Mouse (Mus musculus): ENCODE data around the gene Jam2.

Jam2 gene

DNA sequence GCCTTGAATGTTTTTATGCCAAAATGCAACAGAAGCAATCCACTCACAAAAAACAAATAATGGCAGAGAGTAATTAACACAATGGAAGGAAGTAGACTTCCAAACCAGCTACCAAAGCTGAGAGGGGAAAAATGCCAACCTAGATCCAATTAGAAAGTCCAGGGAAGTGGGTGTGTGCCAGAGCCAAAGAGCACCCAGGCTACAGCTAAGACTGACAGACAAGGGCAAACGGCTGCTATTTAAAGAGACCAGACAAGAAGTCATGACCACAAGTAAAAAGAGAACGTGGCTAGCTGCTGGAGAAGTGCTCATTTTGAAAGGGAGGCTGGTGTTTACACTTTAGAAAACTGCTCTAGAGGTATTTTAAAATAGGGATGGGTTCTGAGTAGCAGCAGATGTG lies 9.4 kb downstream of the Jam2 start:
- no peak for DNase-seq

DNA sequence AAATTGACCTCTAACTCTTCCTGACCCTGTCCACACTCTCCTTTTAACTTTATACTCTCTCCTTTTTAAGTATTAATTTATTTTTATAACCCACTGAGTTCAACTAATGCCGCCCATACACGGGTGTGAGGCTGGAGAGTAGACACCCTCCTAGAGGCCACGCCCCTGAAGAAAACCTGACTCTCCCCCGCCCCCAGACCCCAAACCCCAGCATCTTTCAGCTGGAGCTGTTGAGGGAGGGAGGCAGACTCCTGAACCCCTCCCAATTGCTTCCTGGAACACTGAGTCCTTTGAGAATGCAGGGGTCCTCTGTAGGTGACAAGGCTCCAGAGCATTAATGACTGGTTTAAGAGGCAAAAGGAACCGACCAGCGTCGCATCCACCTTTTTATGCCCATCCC lies 11.0 kb downstream of the Jam2 start:
- DNase-seq, result no peak

DNA sequence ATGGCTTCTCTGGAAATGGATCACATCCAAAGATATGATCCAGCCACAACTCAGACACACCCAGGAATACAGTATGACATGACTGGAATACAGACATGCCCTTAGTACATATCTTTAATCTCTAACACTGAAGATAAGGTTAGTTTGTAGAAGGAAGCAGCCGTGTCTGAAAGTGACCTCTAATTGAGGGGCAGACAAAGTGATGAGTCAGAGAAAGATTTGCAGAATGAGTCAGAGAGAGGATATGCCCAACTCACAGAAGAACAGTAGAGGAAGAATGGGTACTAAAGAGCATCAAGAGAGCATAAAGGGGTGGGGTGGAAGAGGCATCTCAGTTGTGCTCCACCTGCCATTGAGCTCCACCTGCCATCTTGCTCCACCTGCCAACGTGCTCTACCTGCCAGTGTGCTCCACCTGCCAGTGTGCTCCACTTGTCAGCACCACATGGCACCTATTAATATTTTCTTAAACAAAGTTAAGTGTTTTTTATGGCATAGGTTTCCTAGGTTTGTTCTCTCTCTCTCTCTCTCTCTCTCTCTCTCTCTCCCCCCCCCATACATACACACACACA lies 16.8 kb downstream of the Jam2 start:
- DNase-seq, result no peak

DNA sequence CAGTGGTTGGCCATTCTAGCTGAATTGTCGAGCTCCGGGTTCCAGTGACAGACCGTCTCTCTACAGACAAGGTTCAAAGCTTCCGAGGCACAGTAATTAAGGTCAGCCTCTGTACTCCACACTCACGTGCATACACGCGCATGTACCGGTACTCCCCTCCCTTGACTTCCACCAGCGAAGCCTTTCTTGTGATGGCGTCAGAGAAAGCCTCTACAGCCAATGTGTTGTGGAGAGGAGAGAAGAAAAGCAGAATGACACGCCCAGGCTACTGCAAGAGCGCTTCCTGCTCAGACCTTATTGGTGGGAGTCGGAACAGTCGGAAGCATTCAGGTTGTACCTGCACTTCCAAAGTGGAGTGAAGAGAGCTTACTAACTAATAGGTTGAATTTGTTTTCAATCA lies 19.5 kb downstream of the Jam2 start:
- DNase-seq, result no peak

DNA sequence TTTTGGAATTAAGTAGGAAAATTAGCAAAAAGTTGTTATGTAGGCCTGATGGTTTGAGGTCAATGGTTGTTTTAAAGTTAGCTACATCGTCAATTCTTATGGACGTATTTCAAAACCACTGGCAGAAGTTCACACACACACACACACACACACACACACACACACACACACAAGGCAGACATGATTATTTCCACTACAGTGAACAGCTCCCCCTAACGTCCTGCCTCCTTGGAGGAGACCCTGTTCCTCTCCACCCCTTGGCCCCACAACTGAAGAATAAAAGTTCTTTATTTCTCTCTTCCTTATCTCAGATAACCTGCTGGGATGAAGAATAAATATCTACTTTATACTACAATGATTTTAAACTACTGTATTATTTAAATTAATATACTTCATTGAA lies 21.4 kb downstream of the Jam2 start:
- DNase-seq, result no peak

DNA sequence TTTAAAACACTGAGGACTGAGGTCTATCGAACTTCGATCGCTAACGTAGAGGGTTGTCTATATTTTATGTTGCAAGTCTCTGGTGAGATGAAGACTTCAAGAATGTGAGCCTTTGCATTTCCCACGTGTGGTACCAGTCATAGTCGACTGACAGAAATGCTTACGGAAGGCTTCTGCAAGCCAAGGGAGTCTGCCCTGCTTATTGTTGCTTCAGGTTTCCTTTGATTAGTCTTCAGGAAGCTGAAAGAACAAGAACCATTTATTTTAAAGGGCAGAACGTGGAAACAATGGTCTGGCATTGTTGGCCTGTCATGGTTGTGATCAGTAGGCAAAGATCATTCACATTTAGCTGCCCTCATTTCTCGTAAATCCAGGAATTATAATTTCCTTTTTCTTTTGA lies 22.8 kb downstream of the Jam2 start:
- DNase-seq, result no peak

DNA sequence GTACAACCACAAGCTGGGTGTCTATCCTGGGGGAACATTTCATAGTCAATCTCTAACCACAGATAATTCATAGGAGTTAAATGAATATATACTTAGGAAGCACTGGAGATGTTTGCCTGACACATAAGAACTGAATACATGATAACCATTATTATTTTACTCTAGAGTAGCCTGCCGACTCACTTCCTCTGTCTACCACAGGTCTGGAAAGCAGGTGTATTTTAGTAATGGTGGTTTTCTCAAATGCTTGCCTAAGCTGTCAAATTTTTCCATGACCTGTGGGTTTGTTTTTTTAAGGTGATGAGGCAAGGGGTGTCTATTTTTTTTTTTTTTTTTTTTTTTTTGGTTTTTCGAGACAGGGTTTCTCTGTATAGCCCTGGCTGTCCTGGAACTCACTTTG lies 26.1 kb downstream of the Jam2 start:
- no peak for DNase-seq

DNA sequence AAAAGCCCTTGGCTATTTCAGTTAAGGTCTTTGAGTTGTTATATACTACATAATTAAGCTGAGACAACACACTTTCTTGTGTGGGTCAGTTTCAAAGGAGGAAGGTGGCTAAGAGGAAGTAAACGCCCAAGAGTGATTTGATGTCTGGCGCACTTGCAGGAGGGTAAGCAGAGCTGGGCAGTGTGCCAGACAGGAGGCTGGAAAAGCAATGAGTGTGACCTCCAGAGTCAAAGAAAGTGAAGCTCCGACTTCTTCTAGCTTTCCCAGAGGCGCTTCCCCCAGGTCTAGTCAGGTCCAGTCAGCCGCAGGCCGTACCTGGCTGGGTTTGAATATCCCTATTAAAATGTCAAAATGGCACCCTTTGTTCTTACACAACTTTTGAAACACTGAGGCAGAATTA lies 28.3 kb downstream of the Jam2 start:
- DNase-seq, result peak; percentile 7

DNA sequence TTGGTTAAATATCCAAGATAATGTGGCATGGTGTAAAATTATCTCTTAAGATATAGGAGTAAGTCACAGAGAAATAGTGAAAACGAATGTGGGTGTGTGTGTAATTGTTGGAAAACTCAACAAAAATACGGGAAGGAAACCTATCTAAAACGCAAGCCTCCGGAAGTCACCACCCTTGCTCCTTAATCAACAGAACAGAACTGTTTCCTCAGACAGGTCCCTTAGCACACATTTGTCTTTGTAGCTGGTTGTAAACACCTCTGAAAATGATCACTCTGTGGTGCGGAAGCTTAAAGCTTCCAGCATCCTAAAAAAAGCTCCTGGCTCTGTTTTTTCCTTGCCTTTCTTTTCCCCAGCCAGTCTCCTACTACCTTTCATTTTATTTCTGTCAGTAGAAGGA lies 30.9 kb downstream of the Jam2 start:
- DNase-seq, result no peak

DNA sequence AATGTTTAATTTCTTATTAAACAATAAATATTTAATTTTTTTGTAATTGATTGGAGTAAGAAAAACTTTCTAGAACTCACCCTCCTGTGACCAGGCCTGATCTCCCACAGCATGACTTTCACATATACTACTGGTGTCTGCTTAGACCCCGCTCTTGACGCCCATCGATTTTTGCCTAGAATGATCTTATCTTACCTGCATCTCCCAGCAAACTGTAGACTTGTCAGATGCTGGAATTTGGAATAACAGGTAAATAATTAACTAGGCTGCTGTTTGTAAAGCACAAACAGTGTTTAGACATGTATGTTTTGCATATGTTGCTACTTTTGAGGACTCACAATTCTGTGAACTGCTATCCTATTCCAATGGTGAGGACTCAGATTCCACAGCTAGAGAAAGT lies 32.3 kb downstream of the Jam2 start:
- no peak for DNase-seq

DNA sequence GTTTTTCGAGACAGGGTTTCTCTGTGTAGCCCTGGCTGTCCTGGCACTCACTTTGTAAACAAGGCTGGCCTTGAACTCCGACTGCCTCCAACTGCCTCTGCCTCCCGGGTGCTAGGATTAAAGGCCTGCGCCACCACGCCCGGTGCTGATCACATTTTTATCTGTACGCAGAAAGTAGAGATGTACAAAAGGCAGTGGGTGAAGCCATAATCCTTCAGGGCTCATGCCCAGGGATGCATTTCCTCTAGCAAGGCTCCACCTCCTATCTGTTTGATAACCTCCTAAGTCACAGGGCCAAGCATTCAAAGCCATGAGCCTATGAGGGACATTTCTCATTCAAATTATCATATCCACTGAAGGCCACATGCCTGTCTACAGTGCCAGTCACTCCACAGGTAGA lies 34.0 kb downstream of the Jam2 start:
- DNase-seq, result no peak

DNA sequence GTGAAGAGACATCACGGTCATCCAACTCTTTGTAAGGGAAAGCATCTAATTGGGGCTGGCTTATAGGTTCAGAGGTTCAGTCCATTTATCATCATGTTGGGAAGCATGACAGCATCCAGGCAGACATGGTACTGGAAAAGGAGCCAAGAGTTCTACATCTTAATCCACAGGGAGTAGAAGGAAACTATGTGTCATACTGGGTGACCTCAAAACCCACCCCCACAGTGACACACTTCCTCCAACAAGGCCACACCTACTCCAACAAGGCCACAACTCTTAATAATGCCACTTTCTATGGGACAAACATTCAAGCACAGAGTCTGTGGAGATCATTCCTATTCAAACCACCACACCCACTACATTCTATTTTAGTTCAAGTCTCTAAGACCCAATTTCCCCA lies 36.3 kb downstream of the Jam2 start:
- no peak for DNase-seq

DNA sequence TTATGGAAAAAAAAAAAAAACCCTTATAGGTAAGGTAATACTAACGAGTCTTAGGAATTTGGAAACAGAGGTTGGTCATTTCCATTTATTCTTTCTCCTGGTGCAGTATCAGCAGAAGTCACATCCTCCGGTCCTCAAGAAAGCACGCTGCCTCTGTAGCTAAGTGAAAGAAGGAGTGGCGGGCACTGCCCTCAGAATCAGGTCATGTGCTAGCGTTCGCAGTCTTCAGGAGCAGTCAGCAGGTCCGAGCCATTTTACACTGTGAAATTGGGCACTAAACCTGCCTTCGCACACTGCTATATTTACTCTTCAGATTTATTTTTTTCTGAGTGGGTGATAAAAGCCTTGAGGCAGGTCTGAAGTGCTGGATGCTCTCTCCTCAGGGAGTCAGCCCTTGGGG lies 39.9 kb downstream of the Jam2 start:
- DNase-seq, result no peak

DNA sequence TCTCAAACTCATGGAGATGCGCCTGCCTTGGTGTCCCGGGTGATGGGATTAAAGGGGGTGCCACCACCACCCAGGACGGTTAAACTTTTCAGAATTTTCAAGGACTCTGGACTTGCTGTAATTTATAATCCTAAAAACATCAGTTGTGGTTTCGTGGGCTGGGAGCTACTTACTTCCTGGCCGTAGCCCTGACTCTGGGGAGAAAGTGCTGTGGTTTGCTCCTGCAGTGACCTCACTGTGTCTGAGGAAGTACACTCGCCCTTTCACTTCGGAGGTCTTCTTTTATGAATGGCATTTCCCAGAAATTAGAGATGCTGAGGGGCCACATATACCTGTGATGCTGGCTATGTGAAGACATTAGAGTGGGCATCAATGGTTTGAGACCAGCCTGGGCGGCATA lies 40.6 kb downstream of the Jam2 start:
- no peak for DNase-seq

DNA sequence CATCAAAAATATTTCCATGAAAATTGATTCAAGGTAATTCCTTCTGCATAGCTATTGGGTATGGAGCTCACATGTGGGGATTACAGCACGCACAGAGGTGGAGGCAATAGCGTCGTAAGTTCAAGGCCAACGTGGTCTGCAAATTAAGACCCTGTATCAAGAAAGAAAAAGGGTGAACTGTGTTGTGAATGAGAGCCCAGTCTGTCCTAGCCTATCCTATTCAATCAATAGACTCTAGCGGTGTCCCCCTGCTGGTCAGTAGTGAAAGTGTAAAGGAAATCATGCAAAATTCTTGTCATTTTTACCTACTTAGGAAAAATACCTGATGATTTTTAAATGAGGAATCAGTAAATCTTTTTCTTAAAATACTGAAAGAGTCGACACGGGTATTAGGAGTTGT lies 43.5 kb downstream of the Jam2 start:
- peak; percentile 28 for DNase-seq

DNA sequence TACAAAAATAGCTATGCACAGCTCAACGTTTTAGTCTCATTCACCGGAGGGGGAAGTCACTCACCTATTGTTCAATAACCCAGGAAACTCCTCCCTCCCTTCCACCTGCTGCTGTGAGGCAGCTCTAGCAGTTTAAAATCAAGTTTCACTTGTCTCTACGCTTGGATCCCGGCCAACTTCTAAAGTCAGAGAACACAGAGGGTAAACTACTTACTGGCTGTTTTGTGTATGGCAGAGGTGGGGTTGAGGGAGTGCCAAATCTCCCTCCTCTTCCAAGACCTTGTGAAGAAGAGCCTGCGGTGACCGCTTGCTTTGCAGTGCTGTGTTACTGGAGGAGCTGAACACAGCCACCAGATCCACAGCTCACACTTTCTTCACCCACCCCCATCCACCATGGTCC lies 51.1 kb downstream of the Jam2 start:
- DNase-seq, result peak; percentile 6

DNA sequence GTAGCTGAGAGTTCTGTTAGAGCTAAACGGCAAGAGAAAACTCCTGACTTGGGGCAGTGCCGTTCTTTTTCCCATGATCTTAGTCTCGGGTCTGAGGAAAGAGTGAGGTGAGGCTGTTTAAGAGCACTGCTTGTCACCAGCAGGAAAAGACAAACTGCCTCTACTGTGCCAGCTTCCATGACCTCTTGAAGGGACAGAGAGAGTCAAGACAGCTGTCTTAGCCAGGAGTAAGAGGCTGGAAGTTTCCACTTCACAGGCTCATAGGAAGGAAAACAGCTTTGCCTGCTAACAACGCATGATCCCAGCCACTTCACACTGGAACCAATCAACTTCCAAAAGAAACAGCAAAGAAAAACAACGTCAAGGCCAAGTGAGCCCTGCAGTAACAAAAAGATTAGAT lies 57.8 kb downstream of the Jam2 start:
- DNase-seq, result no peak

DNA sequence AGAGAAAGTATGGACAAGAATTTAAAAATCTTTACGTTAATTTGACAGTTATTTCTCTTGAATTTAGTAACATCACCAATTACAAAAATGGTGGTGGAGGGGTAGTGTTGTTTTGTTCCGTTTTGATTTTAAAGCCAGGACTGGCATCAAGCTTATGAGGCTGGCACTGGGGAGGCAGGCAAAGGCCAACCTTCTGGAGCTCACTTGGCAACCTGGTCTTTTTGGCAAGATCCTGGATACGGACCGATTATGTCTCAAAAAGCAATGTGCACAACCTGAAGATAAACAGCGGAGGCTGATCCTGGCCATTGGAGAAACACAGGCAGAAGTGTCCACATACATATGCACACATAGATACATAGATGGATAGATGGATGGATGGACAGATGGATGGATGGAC lies 58.8 kb downstream of the Jam2 start:
- DNase-seq, result no peak

DNA sequence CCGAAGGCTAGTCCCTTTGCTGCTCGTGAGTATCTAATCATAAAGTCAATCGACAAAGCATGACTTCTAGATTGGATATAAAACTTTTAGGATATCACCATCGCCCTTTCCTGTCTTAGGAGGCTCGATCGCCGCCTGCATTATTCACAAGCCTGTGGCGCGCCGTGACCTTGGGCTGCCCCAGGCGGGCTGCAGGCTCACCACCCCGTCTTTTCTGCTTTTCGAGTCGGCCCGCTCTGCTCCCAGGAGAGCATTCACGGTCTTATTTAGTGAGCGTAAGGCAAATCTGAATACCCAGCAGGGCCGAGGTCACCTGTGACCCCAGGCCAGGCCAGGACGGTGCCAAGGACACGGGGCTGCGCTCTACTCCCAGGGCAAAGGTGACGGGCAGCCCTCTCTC lies 60.4 kb downstream of the Jam2 start:
- DNase-seq, result no peak

DNA sequence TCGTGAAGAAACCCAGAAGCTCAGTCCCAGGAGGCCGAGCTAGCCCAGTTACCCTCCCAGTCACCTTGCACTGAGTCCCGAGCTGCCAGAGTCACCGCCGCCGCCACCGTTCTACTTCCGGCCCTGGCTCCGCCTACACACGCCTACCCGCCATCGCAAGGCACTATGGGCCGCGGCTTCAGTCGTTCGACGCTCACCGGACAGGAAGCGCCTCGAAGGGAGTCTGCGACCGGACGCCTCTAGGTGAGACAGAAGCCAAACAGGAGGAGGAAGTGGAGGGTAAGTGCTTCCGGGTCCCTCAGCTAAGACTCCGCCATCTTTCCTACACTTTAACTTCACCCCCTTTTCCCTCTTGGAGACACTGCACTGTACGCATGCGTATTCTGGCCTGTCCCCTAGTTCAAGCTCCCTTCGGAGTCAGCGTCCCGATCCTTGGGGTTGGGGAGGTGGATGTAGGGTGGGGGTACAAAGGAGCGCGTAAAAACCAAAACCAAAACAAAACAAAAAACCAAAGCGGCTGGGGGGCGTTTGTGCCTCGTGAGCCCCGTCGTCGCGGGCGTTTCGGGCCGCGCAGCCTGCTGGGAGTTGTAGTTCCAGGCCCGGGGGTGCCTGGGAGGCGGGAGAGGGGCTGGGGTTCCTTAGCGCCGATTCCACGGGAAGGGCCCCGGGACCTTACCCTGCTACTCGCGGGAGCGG lies 61.0 kb downstream of the Jam2 start, which contains the start of gene Gabpa:
Gabpa (plus strand) TSS at position 181 of the 696 bp plus-strand sequence.
- peak; percentile 81 for DNase-seq

DNA sequence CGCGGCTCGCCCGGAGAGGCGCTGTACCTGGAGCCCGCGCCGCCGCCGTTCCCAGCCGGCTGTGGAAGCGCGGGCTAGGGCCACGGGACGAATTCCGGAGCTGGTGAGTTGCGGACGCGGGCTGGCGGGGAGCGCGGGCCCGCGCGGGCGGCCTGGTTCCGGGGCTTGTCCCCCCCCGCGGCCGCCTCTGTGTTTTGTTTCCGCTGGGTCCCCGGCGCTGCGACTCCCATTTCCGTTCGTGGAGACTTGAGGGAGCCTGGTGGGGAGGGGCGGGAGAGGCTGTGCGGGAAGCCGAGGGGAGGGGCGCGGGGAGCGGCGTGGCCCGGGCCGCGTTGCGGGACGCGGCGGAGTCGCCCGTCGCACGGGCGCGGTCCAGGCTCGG lies 61.5 kb downstream of the Jam2 start, which contains the start of gene Atp5j:
Atp5j (minus strand) TSS at position 185 of the 382 bp plus-strand sequence.
- peak; percentile 83 for DNase-seq

DNA sequence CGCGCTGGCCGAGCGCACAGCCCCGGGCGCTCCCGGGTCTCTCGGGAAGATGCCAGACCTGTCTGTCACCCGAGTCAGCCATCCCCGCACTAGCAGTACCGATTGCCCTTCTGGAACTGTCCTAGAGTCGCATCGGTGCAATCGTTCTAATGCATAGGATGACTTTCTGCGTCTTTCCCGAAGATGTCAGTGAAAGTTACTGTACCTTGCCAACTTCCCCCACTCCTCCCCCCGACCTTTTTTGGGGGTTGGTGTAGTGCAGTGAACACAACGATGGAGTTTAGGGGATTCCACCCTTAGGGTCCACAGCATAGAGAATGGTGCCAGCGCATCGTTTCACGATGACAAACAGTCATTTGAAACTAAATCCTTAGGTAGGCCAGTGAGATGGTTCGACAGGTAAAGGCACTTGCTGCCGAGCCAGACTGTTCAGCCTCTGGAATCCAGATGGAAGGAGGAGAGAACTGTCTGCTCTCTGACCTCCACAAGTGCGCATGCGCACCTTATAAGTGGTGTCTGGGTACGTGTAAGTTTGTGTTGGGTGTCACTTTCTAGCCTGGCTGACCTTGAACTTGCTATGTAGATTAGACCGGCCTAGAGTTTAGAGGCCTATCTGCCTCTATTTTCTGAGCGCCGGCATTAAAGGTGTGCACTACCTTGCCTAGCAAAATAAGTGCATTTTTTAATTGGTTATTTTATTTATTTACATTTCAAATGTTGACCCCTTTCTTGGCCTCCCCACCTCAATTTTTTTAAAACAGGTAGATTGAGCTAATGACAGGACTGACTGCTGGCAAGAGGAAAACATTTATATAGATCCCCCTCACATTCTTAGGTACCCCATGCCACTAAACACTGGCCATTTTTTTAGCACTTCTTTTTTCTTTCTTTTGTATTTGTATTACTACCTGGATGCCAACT lies 62.2 kb downstream of the Jam2 start:
- DNase-seq, result no peak

DNA sequence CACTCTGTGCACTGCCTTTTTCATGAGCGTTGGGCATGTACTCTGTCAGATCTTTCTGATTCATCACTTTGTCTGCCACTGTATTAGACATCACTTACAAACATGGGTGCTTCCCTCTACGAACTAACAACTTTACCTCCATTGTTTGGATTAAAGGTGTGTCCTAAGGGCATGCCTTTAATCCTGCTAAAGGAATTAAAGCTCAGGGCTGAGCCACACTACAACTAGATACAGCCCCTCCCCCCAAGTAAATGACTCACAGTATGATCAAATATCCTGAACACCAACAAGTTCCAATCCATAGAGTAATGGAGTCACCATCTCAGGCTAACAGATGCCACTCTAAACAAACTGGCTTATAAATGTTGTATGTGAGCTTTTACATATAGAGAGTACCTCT lies 64.7 kb downstream of the Jam2 start:
- no peak for DNase-seq

DNA sequence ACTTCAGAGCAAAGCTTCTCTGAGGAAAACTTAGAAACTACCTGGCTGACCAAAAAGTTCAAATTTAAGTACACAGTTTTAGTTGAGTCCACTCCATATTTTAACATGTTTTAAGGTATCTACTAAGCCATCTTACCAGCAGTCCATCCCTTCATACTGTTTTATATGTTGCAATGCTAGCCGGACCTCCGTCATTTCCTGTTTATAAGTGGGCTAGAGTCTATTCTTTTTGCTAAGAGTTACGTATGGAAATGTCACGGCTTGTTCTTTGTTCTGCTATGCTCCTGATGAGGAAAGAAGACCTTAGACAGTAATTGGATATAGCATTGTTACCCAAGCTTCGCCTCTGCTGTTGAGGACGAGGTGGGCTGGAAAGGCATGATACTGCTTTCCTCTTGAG lies 79.6 kb downstream of the Jam2 start:
- no peak for DNase-seq
